Mouse (Mus musculus): ENCODE measurements around the gene Clec12a.

- TF ChIP-seq POLR2A (IDR thresholded peaks at IDR 0.05; ENCODE audit: low read depth, low read length) (no peak), CTCF (IDR thresholded peaks at IDR 0.05; ENCODE audit: extremely low read depth, insufficient read length, insufficient replicate concordance, low read depth, low read length) (no peak)
Measured at GRCm38 (mm10) chr6:129363942-129364341, 21.5 kb downstream of the Clec12a start.

Data from small intestine, adult 2 months (tissue).